Mouse (Mus musculus): ENCODE data around the gene Idh1. TPM values are rescaled to one million over a fixed set of nuclear protein-coding genes. Genes with fewer than 3 reads are reported as not detected.

The Idh1 gene
- 100 to 1,000 TPM; 126 to 135 TPM for total RNA-seq (2023)

GRCm38 (mm10) chr1:65186287-65187073 lies at the start of gene Idh1, which contains the start of gene Pikfyve:
TSS of gene Idh1 (minus strand) at chr1:65186500.
TSS of gene Pikfyve (plus strand) at chr1:65186683.

GRCm38 (mm10) chr1:65122574-65123372 lies 63.5 kb downstream of the Idh1 start, which contains the start of gene D630023F18Rik:
TSS of gene D630023F18Rik (minus strand) at chr1:65123214.

DNA sequence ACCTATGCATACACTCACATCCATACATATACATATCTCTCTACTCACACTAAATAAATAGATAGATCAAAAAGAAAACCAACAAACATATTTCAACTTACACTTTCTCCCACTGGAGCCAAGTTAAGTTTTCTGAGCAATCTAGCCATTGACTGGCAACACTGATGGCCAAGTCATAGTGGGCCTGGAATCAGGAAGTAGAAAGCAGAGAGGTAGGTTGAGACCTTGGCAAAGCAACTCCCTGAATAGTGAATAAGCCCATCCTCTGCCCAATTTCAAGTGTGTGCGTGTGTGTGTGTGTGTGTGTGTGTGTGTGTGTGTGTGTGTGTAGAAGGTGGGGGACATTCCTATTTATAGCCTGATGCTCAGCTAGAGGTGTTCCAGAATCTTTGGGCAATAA lies 66.9 kb downstream of the Idh1 start, which contains the start of gene Gm28845:
Gene Gm28845, minus strand, starts transcription at position 121 of the 400 bp plus-strand sequence.

Other genes with a start within 250 kb of the Idh1 start
- gene Plekhm3, start 229.7 kb downstream of the Idh1 start, total RNA-seq (2023): 100 to 1,000 TPM; 108 to 128 TPM
- gene Akr1cl, start 153.7 kb downstream of the Idh1 start, total RNA-seq (2023): not detected
- gene Cryge, start 135.4 kb downstream of the Idh1 start, total RNA-seq (2023): not detected
- not detected for gene Crygd, start 123.0 kb downstream of the Idh1 start, total RNA-seq (2023)
- gene Crygc, start 112.8 kb downstream of the Idh1 start, total RNA-seq (2023): not detected
- not detected for gene Crygb, start 104.2 kb downstream of the Idh1 start, total RNA-seq (2023)
- gene Cryga, start 83.1 kb downstream of the Idh1 start, total RNA-seq (2023): not detected
- gene Gm28845, start 66.9 kb downstream of the Idh1 start, total RNA-seq (2023): not detected
- not detected for gene D630023F18Rik, start 63.3 kb downstream of the Idh1 start, total RNA-seq (2023)
- 10 to 100 TPM; 54.3 to 59.8 TPM for gene Pikfyve, start 183 bp upstream of the Idh1 start, total RNA-seq (2023)
- gene Pth2r, start 95.6 kb upstream of the Idh1 start, total RNA-seq (2023): not detected

All from monocyte, adult 59 days (primary cell).